Mouse (Mus musculus) forebrain, embryonic 15.5 days (tissue): ENCODE measurements at regions not wholly inside any gene's neighbourhood (a gene's known extent, or its start where the extent isn't known, plus 50 kb on each side); places are given as distances from the start of the nearest gene placed in this dataset.

ENCODE experiments used
- ATAC-seq: fragments of 200-750 bp; cut with Nextera tagmentation; replicated peaks from 2 replicates; pipeline ENCODE4 v1.8.0; 2017; ENCODE audit warnings: mild to moderate bottlenecking, moderate TSS enrichment, moderate library complexity
- H3K27ac ChIP-seq: fragments of 300-500 bp; sonication (generic); replicated peaks from 2 replicates; pipeline ENCODE4 v1.5.1; 2015; ENCODE audit warnings: mild to moderate bottlenecking, inconsistent platforms
- H3K27me3 ChIP-seq: fragments of 300-500 bp; sonication (generic); 2 replicates; pipeline ENCODE4 v1.6.1; 2015; ENCODE audit warnings: inconsistent platforms
- H3K36me3 ChIP-seq: fragments of 300-500 bp; sonication (generic); 2 replicates; pipeline ENCODE4 v1.6.1; 2015; ENCODE audit warnings: mild to moderate bottlenecking, inconsistent platforms
- H3K4me1 ChIP-seq: fragments of 300-500 bp; sonication (generic); 2 replicates; pipeline ENCODE4 v1.6.1; 2015; ENCODE audit warnings: inconsistent platforms
- H3K4me2 ChIP-seq: fragments of 300-500 bp; sonication (generic); replicated peaks from 2 replicates; pipeline ENCODE4 v1.6.1; 2015; ENCODE audit warnings: mild to moderate bottlenecking, inconsistent platforms
- H3K4me3 ChIP-seq: fragments of 300-500 bp; sonication (generic); 2 replicates; pipeline ENCODE4 v1.5.1; 2015; ENCODE audit warnings: mild to moderate bottlenecking, inconsistent platforms
- H3K9ac ChIP-seq: fragments of 300-500 bp; sonication (generic); replicated peaks from 2 replicates; pipeline ENCODE4 v1.6.1; 2015; ENCODE audit warnings: mild to moderate bottlenecking, inconsistent platforms
- H3K9me3 ChIP-seq: fragments of 300-500 bp; sonication (generic); 2 replicates; pipeline ENCODE4 v1.6.1; 2016; ENCODE audit warnings: inconsistent platforms
- WGBS: fragments of 180-500 bp; shearing (Covaris S2); methylation state at CpG from one replicate; pipeline ENCODE4 v1.1.7; 2015; ENCODE audit warnings: mixed read lengths; 5-methylcytosine and 5-hydroxymethylcytosine counted together

DNA sequence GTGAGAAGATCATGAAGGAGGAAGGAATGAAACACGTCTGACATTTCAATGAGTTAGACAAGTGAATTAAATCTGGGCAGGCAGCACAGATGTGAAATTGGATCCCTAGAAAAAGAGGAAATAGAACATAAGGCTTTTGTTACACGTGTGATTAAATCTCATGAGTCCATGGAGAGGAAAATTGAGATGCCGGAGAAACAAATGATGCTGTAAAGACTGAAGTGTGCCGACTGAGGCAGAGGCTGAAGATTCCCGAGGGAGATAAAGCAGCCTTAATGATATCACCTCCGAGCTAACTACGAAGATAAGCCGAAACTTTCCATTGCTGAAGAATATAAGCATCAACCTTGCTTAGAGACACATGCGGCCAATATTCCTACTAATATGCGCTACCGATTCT is 390.0 kb downstream of the Nup35 start:
- H3K27me3 ChIP-seq, result no peaks in the 10 kb centered on the region
- H3K4me1 ChIP-seq, result no peaks in the 10 kb centered on the region
- H3K4me3 ChIP-seq, result no peak overlapping the region
- ATAC-seq, result no peak
- H3K27ac ChIP-seq, result no peak overlapping the region
- 90% methylated on average over 11 of the region's 11 CpGs for WGBS
- no peaks in the 10 kb centered on the region for H3K36me3 ChIP-seq
- no peak overlapping the region for H3K4me2 ChIP-seq
- no peaks in the 10 kb centered on the region for H3K9me3 ChIP-seq
- no peak overlapping the region for H3K9ac ChIP-seq

DNA sequence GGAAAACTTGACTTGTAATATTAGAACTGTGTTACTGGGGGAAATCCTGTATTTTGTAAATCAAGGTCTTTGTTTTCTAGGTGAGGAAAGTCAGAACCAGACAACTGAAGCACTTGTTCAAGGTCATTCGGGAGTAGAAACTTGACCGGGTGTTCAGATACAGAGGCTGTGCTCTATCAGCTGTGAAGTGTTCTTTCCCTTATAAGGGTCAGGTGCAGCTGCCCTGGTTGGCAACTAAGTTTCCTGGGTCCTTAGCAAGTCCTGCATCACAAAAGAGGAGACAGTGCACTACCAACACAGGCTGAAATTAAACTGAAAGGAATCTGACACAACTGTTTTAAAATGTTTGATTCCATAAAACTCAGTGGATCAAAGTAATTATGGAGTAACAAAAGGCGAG is 406.6 kb downstream of the Nup35 start:
- no peak overlapping the region for H3K4me3 ChIP-seq
- H3K36me3 ChIP-seq, result no peaks in the 10 kb centered on the region
- H3K9ac ChIP-seq, result no peak overlapping the region
- 88% methylated on average over 3 of the region's 3 CpGs for WGBS
- no peaks in the 10 kb centered on the region for H3K4me1 ChIP-seq
- no peaks in the 10 kb centered on the region; the same call in 1 of the 2 replicates for H3K9me3 ChIP-seq
- no peak overlapping the region for H3K4me2 ChIP-seq
- H3K27me3 ChIP-seq, result no peaks in the 10 kb centered on the region
- no peak for ATAC-seq
- no peak overlapping the region for H3K27ac ChIP-seq
